15 mouse cellular contexts compared by ENCODE assay signal in the genomic region with DNA sequence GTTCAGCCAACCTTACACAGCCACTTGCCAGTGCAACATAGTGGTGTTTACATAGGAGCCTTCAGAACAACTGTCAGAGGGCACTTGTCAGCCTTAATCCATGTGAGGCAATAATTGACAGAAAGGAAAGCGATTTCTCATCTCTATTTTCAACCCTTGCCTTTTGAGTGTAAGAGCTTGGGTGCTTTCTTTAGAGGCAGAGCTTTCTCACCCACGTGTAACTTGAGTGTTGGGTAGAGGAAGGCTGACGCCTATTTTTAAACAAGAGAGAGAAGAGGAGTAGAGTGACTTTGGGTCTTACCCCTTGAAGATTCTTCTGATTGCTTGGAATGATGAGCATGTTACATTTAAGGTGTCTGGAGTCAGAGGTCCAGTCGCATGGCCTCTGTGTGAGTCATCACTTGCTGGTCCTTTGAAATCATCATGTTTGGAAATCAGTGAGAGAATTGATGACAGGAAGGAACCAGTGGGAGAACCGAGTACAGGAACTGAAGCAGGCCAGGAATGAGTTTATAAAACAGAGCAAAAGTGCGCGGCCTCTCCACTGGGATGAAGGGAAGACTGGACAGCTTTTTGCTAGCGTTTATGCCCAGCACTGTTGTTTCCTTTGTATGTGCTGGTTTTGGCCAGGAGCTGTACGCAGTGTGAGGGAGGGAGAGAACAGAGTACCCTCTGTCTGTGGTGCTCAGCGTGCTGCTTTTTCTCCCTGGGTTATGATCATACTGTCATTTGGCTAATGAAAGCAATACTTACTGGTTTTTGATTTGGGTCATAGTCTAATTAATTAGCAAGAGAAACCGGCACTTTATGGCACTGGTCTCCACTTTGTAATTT.
DNase-seq lines count a peak whose midpoint lies in the region; ATAC-seq and TF ChIP-seq lines count a peak whose summit lies in the region.
"Had no signal": no experiment of that assay in that cellular context is flagged by ENCODE, and none has a peak within 500 bp of the region (broad histone marks: within the 10 kb centered on the region; RNA-seq: fewer than 3 reads in every experiment).

No protein-coding gene starts in this region.

- no peak overlapping the region for H3K4me2 ChIP-seq in midbrain, postnatal 0 days (ENCODE audit: low read depth, low read length, poor library complexity, severe bottlenecking)
- no peak overlapping the region for H3K4me2 ChIP-seq in midbrain, embryonic 14.5 days (ENCODE audit: low read length)
- H3K4me2 ChIP-seq: heart, embryonic 11.5 days; kidney, embryonic 15.5 days; limb, embryonic 12.5 days; lung, embryonic 15.5 days; midbrain, embryonic 12.5 days had no signal

- H3K4me1 ChIP-seq in kidney, adult 2 months (ENCODE audit: control insufficient read depth, insufficient read depth, low read length), result peaks cover 11% of the 10 kb centered on the region; the same call in 1 of the 2 replicates
- no peaks in the 10 kb centered on the region for H3K4me1 ChIP-seq in midbrain, postnatal 0 days (ENCODE audit: insufficient read depth, low read length)
- H3K4me1 ChIP-seq in midbrain, embryonic 14.5 days (ENCODE audit: control insufficient read depth, insufficient read depth, low read length), result no peaks in the 10 kb centered on the region
- H3K4me1 ChIP-seq: limb, embryonic 12.5 days; midbrain, embryonic 12.5 days had no signal

- TF ChIP-seq CTCF in kidney, adult 2 months (conservative IDR thresholded peaks at IDR 0.05; ENCODE audit: insufficient read depth, insufficient read length, low read depth, low read length), result no peak
- no peak for TF ChIP-seq CTCF in midbrain, postnatal 0 days (IDR thresholded peaks at IDR 0.05)

- no peak overlapping the region for H3K27ac ChIP-seq in kidney, adult 2 months (ENCODE audit: insufficient read depth, low read depth, low read length)
- no peak overlapping the region for H3K27ac ChIP-seq in midbrain, postnatal 0 days (ENCODE audit: low read depth, low read length)
- H3K27ac ChIP-seq in midbrain, embryonic 14.5 days (replicated peaks; ENCODE audit: low read depth, low read length), result no peak overlapping the region
- H3K27ac ChIP-seq: kidney, embryonic 15.5 days; limb, embryonic 12.5 days; lung, embryonic 15.5 days; midbrain, embryonic 12.5 days had no signal

- no peak overlapping the region for H3K9ac ChIP-seq in midbrain, postnatal 0 days (replicated peaks; ENCODE audit: low read length, poor library complexity, severe bottlenecking)
- no peak overlapping the region for H3K9ac ChIP-seq in midbrain, embryonic 14.5 days (replicated peaks; ENCODE audit: low read length)
- H3K9ac ChIP-seq: kidney, embryonic 15.5 days; limb, embryonic 12.5 days; lung, embryonic 15.5 days; midbrain, embryonic 12.5 days had no signal

- DNase-seq in adrenal gland, adult 2 months, result peak; percentile 25
- no peak for DNase-seq in adrenal gland, postnatal 25 days
- DNase-seq in kidney, adult 2 months, result peak; percentile 15
- no peak for DNase-seq in kidney, adult 11 months
- DNase-seq in midbrain, postnatal 0 days (ENCODE audit: low spot score), result peak; percentile 38
- no peak for DNase-seq in midbrain, embryonic 14.5 days
- no peak for DNase-seq in thymus, postnatal 4 days
- DNase-seq in spleen, postnatal 10 days (ENCODE audit: low spot score in 2 of 2), result no peak
- DNase-seq: B cell, adult 2 months; thymus, adult 2 months had no signal

- H3K9me3 ChIP-seq in midbrain, postnatal 0 days (ENCODE audit: low read length), result no peaks in the 10 kb centered on the region
- H3K9me3 ChIP-seq in midbrain, embryonic 14.5 days (ENCODE audit: control insufficient read depth, low read length), result no peaks in the 10 kb centered on the region
- H3K9me3 ChIP-seq: kidney, embryonic 15.5 days; limb, embryonic 12.5 days; lung, embryonic 15.5 days; midbrain, embryonic 12.5 days had no signal

- ATAC-seq in midbrain, postnatal 0 days (ENCODE audit: low FRiP score), result no peak; the same call in 1 of the 2 replicates
- no peak for ATAC-seq in midbrain, embryonic 14.5 days (ENCODE audit: low FRiP score, low TSS enrichment)

- 45% methylated on average over 11 of the region's 11 CpGs for WGBS in kidney, adult 2 months
- WGBS in midbrain, postnatal 0 days, result 72% methylated on average over 11 of the region's 11 CpGs
- whole genome bisulfite sequencing in midbrain, embryonic 14.5 days, result 83% methylated on average over 11 of the region's 11 CpGs

- H3K27me3 ChIP-seq in kidney, adult 2 months (replicated peaks; ENCODE audit: control insufficient read depth, insufficient read depth, low read length), result no peaks in the 10 kb centered on the region
- H3K27me3 ChIP-seq in midbrain, postnatal 0 days (ENCODE audit: insufficient read depth, low read length), result no peaks in the 10 kb centered on the region
- H3K27me3 ChIP-seq in midbrain, embryonic 14.5 days (ENCODE audit: control insufficient read depth, insufficient read depth, low read length), result no peaks in the 10 kb centered on the region
- H3K27me3 ChIP-seq: kidney, embryonic 15.5 days; limb, embryonic 12.5 days; lung, embryonic 15.5 days; midbrain, embryonic 12.5 days had no signal

- TF ChIP-seq POLR2A in kidney, adult 2 months (IDR thresholded peaks at IDR 0.05; ENCODE audit: low read depth, low read length), result no peak

- no peaks in the 10 kb centered on the region for H3K36me3 ChIP-seq in kidney, adult 2 months (ENCODE audit: control insufficient read depth, insufficient read depth, low read length)
- no peaks in the 10 kb centered on the region for H3K36me3 ChIP-seq in midbrain, postnatal 0 days (ENCODE audit: insufficient read depth, low read length)
- no peaks in the 10 kb centered on the region for H3K36me3 ChIP-seq in midbrain, embryonic 14.5 days (ENCODE audit: control insufficient read depth, insufficient read depth, low read length)
- H3K36me3 ChIP-seq: kidney, embryonic 15.5 days; limb, embryonic 12.5 days; lung, embryonic 15.5 days; midbrain, embryonic 12.5 days had no signal

- H3K4me3 ChIP-seq in kidney, adult 2 months (ENCODE audit: insufficient read depth, low read depth, low read length), result no peak overlapping the region
- no peak overlapping the region for H3K4me3 ChIP-seq in midbrain, postnatal 0 days (ENCODE audit: low read depth, low read length)
- no peak overlapping the region for H3K4me3 ChIP-seq in midbrain, embryonic 14.5 days (replicated peaks; ENCODE audit: low read depth, low read length)
- H3K4me3 ChIP-seq: kidney, embryonic 15.5 days; limb, embryonic 12.5 days; lung, embryonic 15.5 days; midbrain, embryonic 12.5 days had no signal

Comparison
In these comparisons a context has a peak if more than half of its experiments do, and no peak if none do; other contexts are left out.
1. DNase-seq: peak in adrenal gland, adult 2 months (single experiment), kidney, adult 2 months (single experiment) and midbrain, postnatal 0 days (single experiment); none in adrenal gland, postnatal 25 days (single experiment), kidney, adult 11 months (single experiment), midbrain, embryonic 14.5 days (single experiment), thymus, postnatal 4 days (single experiment) and spleen, postnatal 10 days (0 of 2).